Mouse (Mus musculus): Measurements from ENCODE around the gene Rap1gap2. TPM values are rescaled to one million over a fixed set of nuclear protein-coding genes. Genes with fewer than 3 reads are reported as not detected.

Gene Rap1gap2
- total RNA-seq (2021), result 100 to 1,000 TPM; 107 to 121 TPM
- long read RNA-seq, full-length matches to known transcripts, result 1 of 34 reads
- long read RNA-seq, partial matches to known transcripts, result 4 of 34 reads
- long read RNA-seq, other reads (novel, unspliced or antisense), result 29 of 34 reads

- peak in 1 of 2 experiments; percentile 27 for DNase-seq (ENCODE audit: low spot score in 2 of 2)
These were observed at the start of gene Rap1gap2 for GRCm38 (mm10) chr11:74610545-74611176. TSS of gene Rap1gap2 (minus strand) at chr11:74610915.

- no peak for DNase-seq (ENCODE audit: low spot score in 2 of 2)
These were observed 49.6 kb upstream of the Rap1gap2 start for GRCm38 (mm10) chr11:74660336-74660735.

- DNase-seq (ENCODE audit: low spot score in 2 of 2), result no peak
These were observed 45.2 kb upstream of the Rap1gap2 start for GRCm38 (mm10) chr11:74655941-74656340.

GRCm38 (mm10) chr11:74653385-74653784 is 42.7 kb upstream of the Rap1gap2 start:
- no peak for DNase-seq (ENCODE audit: low spot score in 2 of 2)

GRCm38 (mm10) chr11:74652791-74653191 is 42.1 kb upstream of the Rap1gap2 start:
- peak; percentile 27 to 46 for DNase-seq (ENCODE audit: low spot score in 2 of 2)

GRCm38 (mm10) chr11:74650576-74651100 is 39.9 kb upstream of the Rap1gap2 start:
- DNase-seq (ENCODE audit: low spot score in 2 of 2), result no peak

- DNase-seq (ENCODE audit: low spot score in 2 of 2), result peak in 1 of 2 experiments; percentile 47
These were observed 39.2 kb upstream of the Rap1gap2 start for GRCm38 (mm10) chr11:74649647-74650551.

- peak; percentile 96 to 98 for DNase-seq (ENCODE audit: low spot score in 2 of 2)
These were observed 38.5 kb upstream of the Rap1gap2 start, which contains the start of gene Cluh for GRCm38 (mm10) chr11:74649095-74649646. TSS of gene Cluh (plus strand) at chr11:74649495.

- no peak for DNase-seq (ENCODE audit: low spot score in 2 of 2)
These were observed 38.0 kb upstream of the Rap1gap2 start for GRCm38 (mm10) chr11:74648676-74649075.

GRCm38 (mm10) chr11:74647966-74648365 is 37.3 kb upstream of the Rap1gap2 start:
- DNase-seq (ENCODE audit: low spot score in 2 of 2), result no peak

- no peak for DNase-seq (ENCODE audit: low spot score in 2 of 2)
These were observed 28.9 kb upstream of the Rap1gap2 start for GRCm38 (mm10) chr11:74639628-74640027.

GRCm38 (mm10) chr11:74638791-74639411 is 28.2 kb upstream of the Rap1gap2 start:
- no peak for DNase-seq (ENCODE audit: low spot score in 2 of 2)

- peak; percentile 56 to 72 for DNase-seq (ENCODE audit: low spot score in 2 of 2)
These were observed 27.5 kb upstream of the Rap1gap2 start for GRCm38 (mm10) chr11:74637971-74638790.

GRCm38 (mm10) chr11:74637486-74637885 is 26.8 kb upstream of the Rap1gap2 start:
- no peak for DNase-seq (ENCODE audit: low spot score in 2 of 2)

GRCm38 (mm10) chr11:74634490-74635275 is 24.0 kb upstream of the Rap1gap2 start:
- DNase-seq (ENCODE audit: low spot score in 2 of 2), result peak; percentile 72 to 76

- DNase-seq (ENCODE audit: low spot score in 2 of 2), result no peak
These were observed 21.4 kb upstream of the Rap1gap2 start for GRCm38 (mm10) chr11:74631880-74632789.

- DNase-seq (ENCODE audit: low spot score in 2 of 2), result no peak
These were observed 16.8 kb upstream of the Rap1gap2 start for GRCm38 (mm10) chr11:74627481-74627880.

- no peak for DNase-seq (ENCODE audit: low spot score in 2 of 2)
These were observed 14.6 kb upstream of the Rap1gap2 start for GRCm38 (mm10) chr11:74625333-74625732.
